8 mouse cellular contexts compared by ENCODE assay signal in genomic region chr3:89177242-89178106, GRCm38 (mm10). TPM values are rescaled to one million over a fixed set of nuclear protein-coding genes. Genes with fewer than 3 reads are reported as not detected.
DNase-seq lines count a peak whose midpoint lies in the region; ATAC-seq lines count a peak whose summit lies in the region.

TSS of gene Scamp3 (plus strand) at chr3:89177473.

- peak within 1 kb of the TSS; percentile 85 for H3K9ac ChIP-seq in intestine, embryonic 14.5 days (ENCODE audit: low read length)

- intact Hi-C loops in left cerebral cortex, postnatal 14 days (cut with DNase I) = no loop called here

- peak within 1 kb of the TSS; percentile 87 for H3K4me3 ChIP-seq in intestine, embryonic 14.5 days (ENCODE audit: low read depth, low read length)

- ATAC-seq in intestine, embryonic 14.5 days (replicated peaks; ENCODE audit: low FRiP score, low TSS enrichment, low read depth) = peak; percentile 94

- WGBS in intestine, embryonic 14.5 days = under 1% methylated on average over 43 of the region's 43 CpGs

- H3K27me3 ChIP-seq in intestine, embryonic 14.5 days (replicated peaks; ENCODE audit: control insufficient read depth, insufficient read depth, low read length) = no peaks in the 10 kb centered on the region

- H3K36me3 ChIP-seq in intestine, embryonic 14.5 days (ENCODE audit: control insufficient read depth, insufficient read depth, low read length) = peaks cover 73% of the 10 kb centered on the region

- H3K27ac ChIP-seq in intestine, embryonic 14.5 days (ENCODE audit: low read depth) = peak within 1 kb of the TSS; percentile 70; the same call in 1 of the 2 replicates

- peak; percentile 75 to 78 for DNase-seq in adrenal gland, adult 18-20 months (ENCODE audit: low spot score in 2 of 2)
- peak; percentile 95 for DNase-seq in embryo, embryonic 11 days
- DNase-seq in gastrocnemius, postnatal 25 days = peak; percentile 89
- peak; percentile 95 for DNase-seq in intestine, embryonic 14.5 days (ENCODE audit: low spot score)
- peak; percentile 92 to 96 for DNase-seq in left cerebral cortex, postnatal 14 days (ENCODE audit: low spot score in 2 of 2)
- DNase-seq in mesoderm, embryonic 11.5 days (ENCODE audit: low read depth, low spot score) = peak; percentile 97
- peak; percentile 82 to 94 for DNase-seq in right cerebral cortex, postnatal 36 days (ENCODE audit: low spot score in 2 of 2)
- peak; percentile 97 for DNase-seq in yolk sac, embryonic 10.5 days (ENCODE audit: low spot score)

- H3K9me3 ChIP-seq in intestine, embryonic 14.5 days (ENCODE audit: control insufficient read depth, low read length) = no peaks in the 10 kb centered on the region

- H3K4me2 ChIP-seq in intestine, embryonic 14.5 days (ENCODE audit: low read length) = peak within 1 kb of the TSS; percentile 85

- peaks cover 12% of the 10 kb centered on the region for H3K4me1 ChIP-seq in intestine, embryonic 14.5 days (replicated peaks; ENCODE audit: control insufficient read depth, insufficient read depth, low read length)

RNA-seq across cellular contexts. Expression of gene Scamp3, which starts in this region (rescaled TPM):
- total RNA-seq in adrenal gland, adult 18-20 months (2021) = 10 to 100 TPM; 72.1 to 87.0 TPM
- total RNA-seq in gastrocnemius, postnatal 25 days (2021) = 10 to 100 TPM; 33.2 to 38.2 TPM
- 98.1 and 101 TPM in 2 replicates for polyA plus RNA-seq in intestine, embryonic 14.5 days (2014; fragmentation: Nextera tagmentation; extraction: Ambion mirVana)
- 10 to 100 TPM; 77.0 to 79.2 TPM for total RNA-seq in left cerebral cortex, postnatal 14 days (2021)

Comparison
In these comparisons a context has a peak if more than half of its experiments do, and no peak if none do; other contexts are left out.
1. Peak in every context shown above with its lines: DNase-seq, ATAC-seq, H3K4me3 ChIP-seq and H3K27ac ChIP-seq.